Mouse (Mus musculus): Measurements from ENCODE around the gene Samd5.

The Samd5 gene

GRCm38 (mm10) chr10:9674561-9675521 is at the start of gene Samd5:
Samd5 (minus strand) TSS chr10:9675208.
- peak; percentile 54 for DNase-seq

GRCm38 (mm10) chr10:9722519-9723303 is 47.7 kb upstream of the Samd5 start:
- no peak for DNase-seq

GRCm38 (mm10) chr10:9720027-9720426 is 45.0 kb upstream of the Samd5 start:
- no peak for DNase-seq

GRCm38 (mm10) chr10:9718086-9718485 is 43.1 kb upstream of the Samd5 start:
- no peak for DNase-seq

GRCm38 (mm10) chr10:9704956-9705355 is 29.9 kb upstream of the Samd5 start:
- DNase-seq = no peak

- DNase-seq = no peak
These were observed 24.2 kb upstream of the Samd5 start for GRCm38 (mm10) chr10:9699071-9699761.

- DNase-seq = no peak
These were observed 23.1 kb upstream of the Samd5 start for GRCm38 (mm10) chr10:9698141-9698540.

- DNase-seq = no peak
These were observed 21.6 kb upstream of the Samd5 start for GRCm38 (mm10) chr10:9696543-9697141.

GRCm38 (mm10) chr10:9693990-9694699 is 19.1 kb upstream of the Samd5 start:
- DNase-seq = no peak

GRCm38 (mm10) chr10:9680928-9681327 is 5.9 kb upstream of the Samd5 start:
- DNase-seq = no peak

GRCm38 (mm10) chr10:9679911-9680310 is 4.9 kb upstream of the Samd5 start:
- DNase-seq = no peak

GRCm38 (mm10) chr10:9678071-9678470 is 3.1 kb upstream of the Samd5 start:
- no peak for DNase-seq

- DNase-seq = peak; percentile 79
These were observed 1.9 kb upstream of the Samd5 start for GRCm38 (mm10) chr10:9676886-9677285.

GRCm38 (mm10) chr10:9676418-9676786 is 1.4 kb upstream of the Samd5 start:
- DNase-seq = no peak

- DNase-seq = peak; percentile 12
These were observed 776 bp upstream of the Samd5 start for GRCm38 (mm10) chr10:9675550-9676417.

GRCm38 (mm10) chr10:9673276-9673675 is 1.7 kb downstream of the Samd5 start:
- no peak for DNase-seq

- DNase-seq = no peak
These were observed 2.3 kb downstream of the Samd5 start for GRCm38 (mm10) chr10:9672751-9673150.

- DNase-seq = no peak
These were observed 4.7 kb downstream of the Samd5 start for GRCm38 (mm10) chr10:9670351-9670750.

GRCm38 (mm10) chr10:9668791-9669190 is 6.2 kb downstream of the Samd5 start:
- DNase-seq = no peak

GRCm38 (mm10) chr10:9652946-9653345 is 22.1 kb downstream of the Samd5 start:
- DNase-seq = no peak

All from right cerebral cortex, adult 18-20 months (tissue).